12 mouse cellular contexts compared by ENCODE assay signal in the genomic region with DNA sequence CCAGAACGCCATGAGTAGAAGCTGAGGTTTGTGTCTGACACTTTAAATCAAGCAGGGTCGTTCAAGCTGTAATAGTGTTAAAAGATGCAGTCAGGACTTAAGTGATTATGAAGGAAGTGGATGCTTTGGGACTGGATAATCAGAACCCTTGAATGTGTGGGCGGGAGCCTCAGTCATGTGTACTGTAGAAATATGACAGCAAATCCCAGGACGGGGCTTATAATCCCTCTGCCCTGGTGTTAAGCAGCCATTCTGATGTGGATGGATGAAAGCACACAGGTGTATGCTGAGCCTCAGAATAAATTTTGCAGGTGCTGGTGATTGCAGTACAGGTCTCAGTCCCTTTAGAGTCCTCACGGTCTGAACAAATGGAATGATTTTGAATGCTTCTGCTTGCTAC.
"Had no signal": no experiment of that assay in that cellular context is flagged by ENCODE, and none has a peak within 500 bp of the region (broad histone marks: within the 10 kb centered on the region; RNA-seq: fewer than 3 reads in every experiment).

No protein-coding gene starts in this region.

- H3K4me1 ChIP-seq: liver, embryonic 15.5 days had no signal

- H3K9ac ChIP-seq: liver, embryonic 15.5 days had no signal

- H3K27ac ChIP-seq: layer of hippocampus, adult 2 months; limb, embryonic 10.5 days; liver, embryonic 15.5 days; stomach, postnatal 0 days had no signal

- H3K27me3 ChIP-seq: liver, embryonic 15.5 days had no signal

- ATAC-seq: lung, postnatal 0 days had no signal

- H3K36me3 ChIP-seq: limb, embryonic 10.5 days; liver, embryonic 15.5 days had no signal

- DNase-seq: kidney, adult 18-20 months; kidney, postnatal 10 days; kidney, postnatal 4 days; lung, adult 2 months; lung, postnatal 36 days; thymus, postnatal 4 days had no signal

- H3K9me3 ChIP-seq: limb, embryonic 10.5 days; liver, embryonic 15.5 days had no signal

- H3K4me3 ChIP-seq: layer of hippocampus, adult 2 months; limb, embryonic 10.5 days; liver, embryonic 15.5 days had no signal

- H3K4me2 ChIP-seq: liver, embryonic 11.5 days; liver, embryonic 15.5 days had no signal
